Mouse (Mus musculus): ENCODE data around the gene Kcnma1. TPM values are rescaled to one million over a fixed set of nuclear protein-coding genes. Genes with fewer than 3 reads are reported as not detected.

Kcnma1 gene
- polyA plus RNA-seq, 1 experiment = 3.6 TPM

DNA sequence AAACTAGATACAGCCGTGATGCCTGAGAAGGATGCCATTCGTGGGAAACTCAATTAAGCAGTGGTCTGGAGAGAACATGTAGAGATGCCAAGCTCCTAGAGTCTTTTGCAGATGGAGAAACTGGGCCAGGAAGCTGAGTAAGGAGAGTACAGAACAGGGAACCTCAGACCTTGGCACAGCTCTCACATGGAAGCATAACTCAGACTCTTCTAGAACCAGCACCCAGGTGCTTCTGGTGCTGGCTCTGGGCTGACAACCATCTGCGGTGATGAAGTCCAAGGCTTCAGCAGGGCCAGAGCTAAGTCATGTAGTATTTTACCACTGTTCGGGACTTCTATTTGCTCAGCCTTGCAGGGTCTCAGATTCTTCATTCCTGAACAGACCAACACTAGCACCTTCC lies 129.2 kb downstream of the Kcnma1 start:
- whole genome bisulfite sequencing = 76% methylated on average over 4 of the region's 4 CpGs

DNA sequence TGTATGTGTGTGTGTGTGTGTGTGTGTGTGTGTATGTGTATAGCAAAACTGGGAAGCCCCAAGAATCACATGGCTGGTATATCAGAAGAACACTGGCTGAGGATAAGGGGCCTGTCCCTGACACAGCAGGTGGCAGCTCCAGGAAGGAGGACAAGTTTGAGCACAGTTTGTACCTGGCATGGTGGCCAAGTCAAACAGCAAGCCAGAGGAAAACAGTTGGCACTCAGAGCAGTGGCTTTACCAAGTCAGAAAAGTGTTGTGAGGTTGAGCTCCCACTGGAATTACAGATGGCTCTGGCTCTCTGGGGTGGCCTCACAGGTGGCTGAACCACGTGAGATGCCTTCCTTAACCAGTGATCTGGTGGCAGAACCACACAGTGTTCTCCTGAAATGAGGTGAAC lies 132.3 kb downstream of the Kcnma1 start:
- DNase-seq (ENCODE audit: low read depth, low spot score) = peak; percentile 8
- 47% methylated on average over 1 of the region's 1 CpGs for WGBS

More for the DNA sequence above, 129.2 kb downstream of the Kcnma1 start:
- no peak for DNase-seq (ENCODE audit: low read depth, low spot score)

DNA sequence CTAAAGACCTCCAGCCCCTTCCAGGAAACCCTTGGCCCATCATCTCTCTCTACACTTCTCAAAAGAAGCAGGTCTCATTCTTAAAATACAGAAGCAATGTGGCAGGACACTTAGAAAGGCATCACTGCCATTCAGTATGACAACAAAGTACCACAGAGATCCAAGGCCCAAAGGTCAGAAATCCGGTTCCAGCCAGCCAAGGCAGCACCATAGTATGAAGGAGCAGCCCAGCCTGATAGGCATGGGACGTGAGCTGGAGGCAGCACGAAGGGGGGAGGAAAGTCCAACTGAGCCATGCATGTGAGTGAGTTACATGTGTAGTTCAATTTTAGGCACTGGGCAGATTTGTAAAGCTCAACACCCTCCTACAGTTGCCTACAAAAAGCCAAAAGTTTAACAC lies 135.0 kb downstream of the Kcnma1 start:
- no peak for DNase-seq (ENCODE audit: low read depth, low spot score)
- WGBS = 54% methylated on average over 3 of the region's 3 CpGs

DNA sequence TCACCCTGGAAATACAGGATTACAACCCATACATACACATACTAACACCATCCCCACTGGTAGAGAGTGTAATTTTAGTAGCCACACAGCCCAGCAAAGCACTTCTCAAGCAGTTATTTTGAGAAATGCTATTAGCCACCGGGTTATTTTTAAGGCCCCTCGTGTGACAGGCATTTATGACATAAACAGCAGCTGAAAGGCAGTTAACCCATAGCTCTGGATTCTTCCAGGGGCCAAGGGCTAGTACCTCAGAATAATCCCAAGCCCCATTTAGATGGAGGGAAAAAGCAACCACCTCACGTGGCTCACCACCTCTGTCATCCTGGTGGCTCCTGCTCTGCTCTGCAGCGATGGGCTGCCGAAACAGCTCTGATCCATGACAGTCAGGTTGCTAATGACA lies 136.7 kb downstream of the Kcnma1 start:
- no peak for DNase-seq (ENCODE audit: low read depth, low spot score)
- 75% methylated on average over 5 of the region's 5 CpGs for WGBS

DNA sequence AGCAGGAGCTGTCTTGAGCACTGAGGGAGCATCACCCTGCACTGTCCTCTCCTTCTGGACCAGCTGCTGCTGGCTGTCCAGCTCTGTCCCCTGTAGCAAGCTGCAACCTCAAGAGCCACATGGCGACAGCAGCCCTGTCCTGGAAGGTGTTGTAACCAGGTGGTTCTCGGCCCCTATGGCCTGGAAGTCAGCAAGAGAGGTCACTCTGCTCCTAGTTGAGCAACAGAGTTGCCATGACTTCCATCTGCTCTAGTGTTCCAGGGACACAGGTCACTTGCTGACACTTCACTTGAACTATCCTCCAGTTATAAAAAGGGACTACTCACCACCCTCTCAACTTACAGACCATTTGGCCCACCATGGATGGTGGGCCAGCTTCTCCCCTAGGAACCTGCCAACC lies 139.7 kb downstream of the Kcnma1 start:
- DNase-seq (ENCODE audit: low read depth, low spot score) = no peak
- WGBS = 81% methylated on average over 2 of the region's 2 CpGs

DNA sequence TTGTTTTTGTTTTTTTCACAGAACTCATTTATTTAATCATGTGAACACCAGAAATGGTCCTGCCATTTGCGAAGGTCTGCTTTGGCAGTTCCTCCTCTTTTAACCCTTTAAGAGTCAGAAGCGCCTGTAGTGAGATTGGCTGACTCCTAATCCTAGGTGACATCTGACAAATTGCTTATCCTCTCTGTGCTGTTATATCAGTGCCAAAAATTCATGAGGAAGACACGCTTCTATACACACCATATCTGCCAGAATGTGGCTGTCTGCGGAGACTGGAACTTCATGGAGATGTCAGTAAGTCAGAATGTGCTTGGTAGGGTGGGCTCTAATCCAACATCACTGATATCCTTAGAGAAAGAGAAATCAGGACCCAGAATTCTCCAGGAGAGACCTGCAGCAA lies 157.3 kb downstream of the Kcnma1 start:
- WGBS = 80% methylated on average over 4 of the region's 4 CpGs
- DNase-seq (ENCODE audit: low read depth, low spot score) = no peak

DNA sequence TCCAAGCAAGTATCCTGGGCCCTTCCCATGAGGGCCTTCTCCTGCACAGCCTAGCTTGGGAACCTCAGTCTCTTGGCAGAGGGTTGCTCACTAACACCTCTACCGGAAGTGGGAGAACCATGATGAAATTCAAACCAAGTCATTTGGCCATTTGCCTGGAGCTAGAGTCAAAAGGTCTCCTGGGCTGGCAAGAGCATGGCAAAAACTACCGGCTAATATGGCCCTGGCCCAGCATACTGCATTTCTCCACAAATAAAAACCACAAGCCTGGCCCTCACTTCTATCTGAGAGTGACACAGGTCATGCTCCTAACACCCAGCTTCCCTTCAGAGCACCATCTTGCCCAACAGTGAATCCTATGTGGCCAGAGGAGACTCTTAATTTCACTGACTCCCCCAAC lies 159.3 kb downstream of the Kcnma1 start:
- whole genome bisulfite sequencing = 55% methylated on average over 2 of the region's 2 CpGs
- DNase-seq (ENCODE audit: low read depth, low spot score) = no peak

DNA sequence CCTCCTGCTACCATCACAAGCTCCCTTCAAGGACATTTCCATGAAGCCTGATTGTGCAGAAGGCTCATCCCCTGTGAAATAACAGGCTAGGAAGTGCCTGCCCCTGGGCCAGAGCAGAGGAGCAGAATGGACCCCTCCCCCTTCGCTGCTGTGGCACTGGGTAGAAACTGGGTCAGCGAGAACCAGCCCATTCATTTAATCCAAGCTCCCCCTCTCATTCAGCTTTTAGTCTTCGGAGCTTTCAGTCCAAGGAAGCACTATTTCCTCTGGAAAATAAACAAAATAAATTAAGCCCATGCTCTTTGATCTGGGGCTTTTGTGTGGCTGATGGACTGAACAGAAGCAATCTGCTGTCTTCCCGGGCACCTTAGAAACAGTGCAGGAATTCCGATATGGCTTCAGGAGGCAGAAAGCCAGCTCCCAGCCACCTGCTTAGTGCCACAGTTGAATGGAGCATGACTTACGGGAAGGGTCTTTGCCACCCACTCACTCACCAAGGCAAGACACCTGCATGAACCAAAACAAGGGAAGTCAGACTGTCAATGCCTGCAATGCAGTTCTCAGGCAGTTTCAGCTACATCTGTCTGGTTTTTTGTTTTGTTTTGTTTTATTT lies 165.7 kb downstream of the Kcnma1 start:
- 33% methylated on average over 6 of the region's 6 CpGs for WGBS
- no peak for DNase-seq (ENCODE audit: low read depth, low spot score)

DNA sequence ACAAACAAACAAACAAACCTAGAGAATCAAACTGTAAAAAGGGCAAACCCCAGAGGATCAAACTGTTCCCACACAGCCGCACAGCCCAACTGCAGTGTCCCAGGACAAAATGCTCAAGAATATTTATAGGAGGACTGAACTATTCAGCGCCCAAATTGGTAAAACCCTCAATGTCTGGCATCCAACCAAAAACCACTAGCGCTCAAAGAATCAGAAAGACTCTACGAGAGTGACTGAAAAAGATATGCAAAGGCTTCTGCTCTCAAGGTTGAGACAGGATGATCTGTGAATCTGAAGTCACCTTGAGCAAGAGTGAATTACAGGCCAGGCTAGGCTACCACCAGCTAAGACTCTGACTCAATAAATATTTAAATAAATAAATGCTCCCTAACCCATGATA lies 167.6 kb downstream of the Kcnma1 start:
- WGBS = 88% methylated on average over 4 of the region's 4 CpGs
- DNase-seq (ENCODE audit: low read depth, low spot score) = no peak

DNA sequence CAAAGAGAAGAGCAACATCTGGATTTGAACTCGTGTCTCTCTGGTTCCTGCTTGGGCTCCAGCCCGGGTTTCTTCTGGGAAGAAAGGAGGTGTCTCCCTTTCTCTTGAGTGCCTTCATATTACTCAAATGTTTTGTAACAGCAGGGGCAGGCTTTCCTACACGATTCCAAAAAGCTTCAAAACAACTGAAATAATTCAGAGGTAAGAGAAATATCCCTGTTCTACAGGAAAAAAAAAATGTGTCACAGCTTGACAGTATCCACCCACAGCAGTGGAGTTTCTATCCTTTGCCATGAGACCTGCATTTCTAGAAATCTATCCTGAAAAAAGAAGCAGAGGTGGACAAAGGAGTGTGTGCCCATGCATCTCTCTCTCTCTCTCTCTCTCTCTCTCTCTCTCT lies 172.3 kb downstream of the Kcnma1 start:
- 79% methylated on average over 3 of the region's 3 CpGs for WGBS
- DNase-seq (ENCODE audit: low read depth, low spot score) = no peak

DNA sequence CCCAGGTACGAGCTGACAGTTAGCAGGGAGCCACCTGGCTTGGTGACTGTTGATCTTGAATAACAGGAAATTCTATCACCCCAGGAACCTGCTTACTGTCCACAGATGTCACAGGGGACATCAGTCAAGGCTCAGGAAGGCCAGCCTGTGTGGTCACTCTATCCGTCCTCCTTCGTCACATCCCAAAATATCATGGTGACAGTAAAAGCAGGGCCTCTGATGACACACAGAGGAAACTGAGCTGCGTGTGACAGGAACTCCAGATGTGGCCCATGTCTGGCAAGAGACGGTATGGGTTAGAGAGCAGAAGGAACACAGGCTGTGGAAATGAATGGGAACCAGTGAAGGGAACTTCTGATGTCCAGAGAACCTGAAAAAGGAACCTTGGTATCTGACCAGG lies 174.7 kb downstream of the Kcnma1 start:
- WGBS = 68% methylated on average over 5 of the region's 5 CpGs
- DNase-seq (ENCODE audit: low read depth, low spot score) = no peak

DNA sequence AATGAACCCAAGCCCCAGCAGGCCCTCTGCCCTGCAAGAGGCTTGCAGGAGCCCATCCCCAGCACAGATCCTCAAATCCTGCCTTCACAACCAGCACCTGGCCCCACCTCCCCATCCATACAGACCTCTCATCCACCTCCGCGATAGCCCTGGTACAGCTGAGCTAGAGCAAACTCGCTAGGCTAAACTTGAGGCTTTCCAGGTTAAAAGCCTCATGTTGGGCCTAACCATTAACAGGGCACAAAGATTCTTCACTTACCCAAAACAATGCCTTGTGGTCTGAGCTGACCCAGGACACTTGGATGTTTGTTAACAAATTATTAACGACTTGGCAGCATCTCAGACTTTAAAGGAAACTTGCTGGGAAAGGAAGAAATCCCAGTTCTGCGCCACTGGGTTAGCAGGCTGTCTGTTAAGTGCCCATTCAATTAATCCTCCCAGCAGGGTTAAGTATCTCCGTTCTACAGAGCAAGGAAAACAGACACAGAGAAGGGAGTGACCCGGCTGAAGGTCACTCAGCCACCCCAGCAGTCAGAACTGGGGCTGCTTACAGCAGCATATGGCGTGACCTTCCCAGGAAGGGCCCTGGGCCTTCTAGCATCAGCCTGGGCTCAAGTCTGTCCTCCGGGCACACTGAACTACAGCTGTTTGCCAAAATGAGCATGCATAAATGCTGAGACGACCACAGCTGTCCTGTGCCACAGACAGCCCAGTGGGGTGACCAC lies 178.7 kb downstream of the Kcnma1 start:
- no peak for DNase-seq (ENCODE audit: low read depth, low spot score)
- 61% methylated on average over 10 of the region's 10 CpGs for WGBS

DNA sequence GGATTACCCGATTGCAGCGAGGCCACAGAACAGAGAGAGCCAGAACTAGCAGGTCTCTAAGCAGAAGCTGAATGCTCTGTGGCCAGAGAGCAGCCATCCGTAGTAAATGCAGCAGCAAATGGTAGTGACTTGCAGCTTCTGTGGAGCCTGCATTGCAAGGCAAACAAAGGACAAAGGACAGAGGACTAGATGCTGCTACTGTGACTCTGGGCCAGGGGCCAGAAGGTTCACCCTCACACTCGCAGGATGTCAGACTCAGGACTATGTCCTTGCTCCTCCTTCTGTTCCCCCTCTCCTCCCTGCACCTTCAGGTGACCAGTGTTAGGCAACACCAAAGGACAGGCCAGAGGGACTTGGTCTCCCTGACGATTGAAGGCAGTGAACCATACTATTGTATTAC lies 183.0 kb downstream of the Kcnma1 start:
- 28% methylated on average over 5 of the region's 5 CpGs for WGBS
- DNase-seq (ENCODE audit: low read depth, low spot score) = no peak

DNA sequence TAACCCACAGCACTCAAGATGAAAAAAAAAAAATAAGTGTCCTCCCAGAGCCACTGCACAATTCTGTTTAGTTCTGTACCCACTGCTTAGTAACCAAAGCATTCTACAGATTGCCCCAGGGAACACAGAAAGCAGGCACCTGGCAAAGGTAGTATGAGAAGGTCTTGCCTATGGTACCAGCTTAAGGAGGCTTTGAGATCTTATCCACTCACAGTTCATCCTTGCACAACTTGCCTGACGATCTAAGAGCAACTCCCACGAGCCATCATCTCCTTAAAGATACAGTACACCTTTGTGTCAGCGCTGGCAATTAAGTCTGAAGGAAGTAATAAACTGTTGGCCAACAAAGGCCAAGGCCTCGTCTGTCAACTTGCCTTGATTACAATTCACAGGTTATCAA lies 184.0 kb downstream of the Kcnma1 start:
- 16% methylated on average over 4 of the region's 4 CpGs for WGBS
- DNase-seq (ENCODE audit: low read depth, low spot score) = peak; percentile 6

DNA sequence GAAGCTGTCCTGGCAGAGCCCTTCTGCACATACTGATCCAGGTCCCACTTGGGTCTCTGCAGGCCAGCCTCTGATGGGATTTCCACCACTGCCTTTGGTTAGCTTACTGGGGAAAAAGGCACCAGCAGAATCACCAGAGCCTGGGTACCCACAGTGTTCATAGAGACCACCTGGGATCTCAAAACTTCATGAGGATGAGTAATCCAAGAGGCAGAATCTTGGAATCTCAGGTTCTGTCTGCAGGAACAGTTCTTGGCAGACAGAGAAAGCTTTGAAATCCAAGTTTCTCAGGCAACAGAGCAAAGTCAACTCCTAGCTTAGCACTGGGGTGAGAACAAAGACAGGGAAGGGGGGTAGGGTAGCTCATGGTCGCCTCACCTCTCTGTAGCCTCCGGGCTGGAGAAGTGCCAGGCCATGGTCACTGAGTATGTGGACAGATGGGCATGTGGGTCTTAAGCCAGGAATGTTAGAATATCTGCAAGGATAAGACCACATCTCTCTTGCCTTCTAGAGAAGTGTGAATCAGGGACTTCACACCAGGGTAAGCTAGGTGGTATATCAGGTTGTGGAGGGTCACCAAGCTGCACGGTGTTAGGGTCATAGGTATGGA lies 185.5 kb downstream of the Kcnma1 start:
- no peak for DNase-seq (ENCODE audit: low read depth, low spot score)

DNA sequence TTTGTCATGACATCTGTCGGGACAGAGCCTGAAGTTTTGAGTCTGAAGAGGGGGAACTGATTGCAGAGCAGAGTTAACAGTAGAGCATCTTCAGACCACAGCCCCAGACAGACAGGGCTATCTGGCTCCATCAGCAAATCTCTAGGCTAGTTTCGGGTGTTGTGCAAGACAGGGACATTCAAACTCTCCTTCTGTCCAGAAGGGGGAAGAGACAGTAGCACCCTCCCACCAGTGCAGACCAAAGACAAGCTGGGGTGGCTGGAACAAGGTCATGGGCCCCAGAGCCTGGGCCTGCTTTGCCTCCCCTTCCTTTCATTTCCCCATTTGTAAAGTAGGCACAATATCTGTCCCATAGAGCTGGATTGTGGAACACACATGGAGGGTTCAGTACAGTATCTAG lies 189.4 kb downstream of the Kcnma1 start:
- 69% methylated on average over 2 of the region's 2 CpGs for WGBS
- no peak for DNase-seq (ENCODE audit: low read depth, low spot score)

More for the DNA sequence above, 185.5 kb downstream of the Kcnma1 start:
- 91% methylated on average over 3 of the region's 3 CpGs for WGBS

DNA sequence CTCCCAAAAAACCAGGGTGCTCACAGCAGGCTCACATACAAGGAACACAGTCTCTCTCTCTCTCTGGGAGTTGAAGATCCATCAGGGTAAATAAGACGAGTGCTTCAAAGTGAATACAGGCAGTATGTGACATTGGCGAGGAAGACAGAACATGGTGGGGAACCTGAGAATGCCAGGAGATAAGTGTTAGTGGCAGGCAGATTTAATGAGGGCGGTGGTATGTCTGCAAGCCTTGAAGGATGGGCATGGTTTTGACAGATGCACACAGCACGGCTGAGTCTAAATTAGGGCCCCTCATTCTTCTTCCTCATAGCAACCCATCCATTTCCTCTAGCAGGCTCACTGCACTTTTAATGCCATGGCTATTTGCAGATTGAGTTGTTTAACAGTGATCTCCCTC lies 190.0 kb downstream of the Kcnma1 start:
- WGBS = 63% methylated on average over 4 of the region's 4 CpGs
- DNase-seq (ENCODE audit: low read depth, low spot score) = no peak

DNA sequence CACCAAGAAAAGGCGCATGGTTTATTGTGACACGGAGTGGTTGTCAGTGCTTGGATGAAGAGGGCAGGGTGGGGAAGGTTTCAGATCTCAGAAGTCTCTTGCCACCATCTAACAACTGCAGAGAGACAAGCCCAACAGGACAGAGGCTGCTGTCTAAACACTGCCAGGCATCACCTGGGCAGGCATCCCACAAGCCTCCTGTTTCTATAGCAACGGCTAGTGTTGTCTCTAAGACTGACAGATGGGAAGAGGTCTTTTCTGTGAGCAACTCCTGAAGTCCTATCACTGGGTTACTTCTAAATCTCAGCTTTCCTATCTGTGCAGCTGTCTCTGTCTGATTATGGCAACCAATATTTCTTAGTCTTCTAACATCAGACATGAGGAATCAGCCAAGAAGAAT lies 196.7 kb downstream of the Kcnma1 start:
- DNase-seq (ENCODE audit: low read depth, low spot score) = no peak
- WGBS = 86% methylated on average over 3 of the region's 3 CpGs

DNA sequence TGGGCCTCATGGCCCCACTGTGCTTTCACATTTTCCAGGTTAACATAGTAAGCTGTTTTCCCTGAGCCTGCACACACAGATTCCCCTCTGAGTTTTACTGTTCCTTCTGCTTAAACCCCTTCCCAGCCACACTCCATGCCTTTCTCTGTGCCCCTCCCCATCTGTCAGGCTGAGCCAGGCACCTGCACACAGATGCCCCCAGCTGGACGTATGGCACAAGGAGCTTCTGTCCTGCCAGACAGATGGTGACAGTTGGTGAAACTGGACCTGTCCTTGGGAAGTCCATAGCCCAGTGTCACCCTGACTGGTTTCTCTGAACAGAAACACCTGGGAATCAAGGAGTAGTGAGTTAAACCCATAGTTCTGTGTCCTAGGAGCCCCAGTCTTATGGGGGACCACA lies 204.2 kb downstream of the Kcnma1 start:
- WGBS = 84% methylated on average over 1 of the region's 1 CpGs
- no peak for DNase-seq (ENCODE audit: low read depth, low spot score)

DNA sequence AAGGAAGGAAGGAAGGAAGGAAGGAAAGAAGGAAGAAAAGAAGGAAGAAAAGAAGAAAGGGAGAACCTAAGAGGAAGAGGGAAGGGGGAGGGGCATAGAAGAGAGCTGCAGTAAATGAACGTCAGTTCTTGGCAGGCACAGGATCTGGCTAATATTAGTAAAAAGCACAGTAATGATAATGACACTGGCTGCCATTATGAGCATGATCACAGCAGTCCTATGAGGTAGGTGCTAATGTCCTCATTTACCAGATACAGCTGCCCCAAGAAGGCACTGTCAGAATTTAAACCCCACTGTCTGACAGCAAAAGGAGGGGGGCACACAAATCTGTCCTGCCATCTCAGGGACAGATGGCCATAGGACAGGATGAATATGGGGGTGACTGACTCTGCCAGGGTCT lies 205.2 kb downstream of the Kcnma1 start:
- WGBS = 32% methylated on average over 1 of the region's 1 CpGs

DNA sequence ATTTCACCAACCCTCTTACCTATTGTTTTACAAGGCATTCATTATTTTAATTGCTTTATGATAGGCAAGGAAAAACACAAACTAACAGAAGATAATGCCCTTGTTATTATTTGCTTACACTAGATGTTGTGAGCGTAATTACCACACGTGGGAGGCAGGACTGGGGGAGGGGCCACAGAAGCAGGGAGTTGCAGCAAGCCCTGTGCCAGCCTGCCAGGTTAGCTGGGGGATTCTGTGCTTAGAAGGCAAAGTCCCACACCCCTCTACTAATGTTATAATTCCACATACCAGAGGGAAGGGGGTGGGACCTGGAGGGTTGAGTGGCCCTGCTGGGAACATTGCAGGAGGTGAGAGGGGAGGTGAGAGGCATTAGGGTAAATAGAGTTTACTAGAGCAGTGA lies 207.9 kb downstream of the Kcnma1 start:
- WGBS = 18% methylated on average over 2 of the region's 2 CpGs
- DNase-seq (ENCODE audit: low read depth, low spot score) = no peak

More for the DNA sequence above, 205.2 kb downstream of the Kcnma1 start:
- DNase-seq (ENCODE audit: low read depth, low spot score) = no peak

All from large intestine, adult 2 months (tissue).